ENCODE assay signal across 8 mouse cellular contexts in genomic region chr9:110131525-110132197, GRCm38 (mm10). TPM values are rescaled to one million over a fixed set of nuclear protein-coding genes. Genes with fewer than 3 reads are reported as not detected.
DNase-seq lines count a peak whose midpoint lies in the region; ATAC-seq lines count a peak whose summit lies in the region.

No protein-coding gene starts in this region.

- peak; percentile 99 for DNase-seq in WW6 (ENCODE audit: low read depth, low spot score)
- peak; percentile 98 to 99 for DNase-seq in cerebellum, postnatal 4 days (ENCODE audit: low spot score in 2 of 2)
- peak; percentile 99 for DNase-seq in gastrocnemius, adult 18-20 months (ENCODE audit: low spot score)
- DNase-seq in left cerebral cortex, adult 18-20 months (ENCODE audit: low spot score in 2 of 2) = peak; percentile 99
- DNase-seq in right cerebral cortex, adult 18-20 months = peak; percentile 99
- peak; percentile 98 for DNase-seq in urinary bladder, postnatal 10 days (ENCODE audit: low spot score)

- peak; percentile 96 for ATAC-seq in hindbrain, embryonic 16.5 days

- peak overlapping the region; percentile 88 for H3K9ac ChIP-seq in hindbrain, embryonic 16.5 days (ENCODE audit: low read depth, low read length)

- no peaks in the 10 kb centered on the region for H3K27me3 ChIP-seq in hindbrain, embryonic 16.5 days (replicated peaks; ENCODE audit: control insufficient read depth, insufficient read depth, low read length)

- H3K79me2 ChIP-seq in macrophage (ENCODE audit: inconsistent target) = peaks cover 44% of the 10 kb centered on the region

- peak overlapping the region; percentile 93 for H3K27ac ChIP-seq in hindbrain, embryonic 16.5 days (ENCODE audit: low read depth, low read length)
- H3K27ac ChIP-seq in macrophage = peak overlapping the region; percentile 47

- peak overlapping the region; percentile 82 for H3K4me3 ChIP-seq in hindbrain, embryonic 16.5 days (ENCODE audit: low read length)
- peak overlapping the region; percentile 41 for H3K4me3 ChIP-seq in macrophage (ENCODE audit: inconsistent target)

- under 1% methylated on average over 60 of the region's 64 CpGs for WGBS in hindbrain, embryonic 16.5 days
- under 1% methylated on average over 61 of the region's 64 CpGs for WGBS in macrophage (ENCODE audit: missing documents)

- no peaks in the 10 kb centered on the region for H3K9me3 ChIP-seq in hindbrain, embryonic 16.5 days (ENCODE audit: control insufficient read depth, low read length)

- peaks cover 8% of the 10 kb centered on the region for H3K36me3 ChIP-seq in hindbrain, embryonic 16.5 days (ENCODE audit: control insufficient read depth, insufficient read depth, low read length)
- H3K36me3 ChIP-seq in macrophage (ENCODE audit: inconsistent target) = 0 out of 2 replicates have a peak, but pooled peaks cover 8% of the 10 kb centered on the region

- H3K4me2 ChIP-seq in hindbrain, embryonic 16.5 days (ENCODE audit: low read length) = peak overlapping the region; percentile 65

- peaks cover 27% of the 10 kb centered on the region for H3K4me1 ChIP-seq in hindbrain, embryonic 16.5 days (ENCODE audit: control insufficient read depth, insufficient read depth, low read depth, low read length)

RNA-seq across cellular contexts. Expression of gene Dhx30, which starts 14.0 kb away (rescaled TPM):
- 10 to 100 TPM; 31.6 to 32.5 TPM for total RNA-seq in gastrocnemius, adult 18-20 months (2021)
- 154 and 170 TPM in 2 replicates for polyA plus RNA-seq in hindbrain, embryonic 16.5 days (2015; fragmentation: Nextera tagmentation; extraction: Ambion mirVana)
- total RNA-seq in left cerebral cortex, adult 18-20 months (2021) = 100 to 1,000 TPM; 168 to 171 TPM
- 100 to 1,000 TPM in 14 of 26 experiments, 10 to 100 TPM in 12; 34.6 to 162 (median 109) TPM for total RNA-seq in macrophage (2018; cell fraction: chromatin; rRNA removed)
- total RNA-seq in macrophage (2018; cell fraction: cytosol; rRNA removed) = 10 to 100 TPM; 19.0 to 52.4 (median 37.6) TPM
- total RNA-seq in macrophage (2018; cell fraction: nucleus; rRNA removed) = 100 to 1,000 TPM in 5 of 26 experiments, 10 to 100 TPM in 21; 33.2 to 129 (median 75.3) TPM
- 22.5 to 39.0 TPM (median 36.9 TPM) in 3 replicates for polyA plus RNA-seq in macrophage (2018)

RNA-seq across cellular contexts. Expression of gene Smarcc1, which starts 14.2 kb away (rescaled TPM):
- total RNA-seq in gastrocnemius, adult 18-20 months (2021) = 10 to 100 TPM; 23.4 to 24.3 TPM
- polyA plus RNA-seq in hindbrain, embryonic 16.5 days (2015; fragmentation: Nextera tagmentation; extraction: Ambion mirVana) = 69.3 and 77.6 TPM in 2 replicates
- 10 to 100 TPM; 69.0 to 72.1 TPM for total RNA-seq in left cerebral cortex, adult 18-20 months (2021)
- 10 to 100 TPM; 13.9 to 85.5 (median 66.6) TPM for total RNA-seq in macrophage (2018; cell fraction: chromatin; rRNA removed)
- 10 to 100 TPM; 20.4 to 37.4 (median 32.4) TPM for total RNA-seq in macrophage (2018; cell fraction: cytosol; rRNA removed)
- total RNA-seq in macrophage (2018; cell fraction: nucleus; rRNA removed) = 10 to 100 TPM; 16.5 to 79.1 (median 32.6) TPM
- 20.5 to 39.6 TPM (median 35.3 TPM) in 3 replicates for polyA plus RNA-seq in macrophage (2018)

Comparison
In these comparisons a context has a peak if more than half of its experiments do, and no peak if none do; other contexts are left out.
1. Peak in every context shown above with its lines: DNase-seq, ATAC-seq, H3K4me3 ChIP-seq and H3K27ac ChIP-seq.
2. RNA of gene Dhx30, which starts 14.0 kb away (total RNA-seq): 168 to 171 TPM in left cerebral cortex, adult 18-20 months; 31.6 to 32.5 TPM in gastrocnemius, adult 18-20 months; every median in the first group is over 4 times any median in the second.